Mouse (Mus musculus) lung, embryonic 15.5 days (tissue): ENCODE measurements around the gene Asnsd1. TPM values are rescaled to one million over a fixed set of nuclear protein-coding genes. Genes with fewer than 3 reads are reported as not detected.
"Not testable (repeated sequence)": the region's sequence is repeated elsewhere in the genome, so short reads cannot be mapped to it uniquely, and the experiment has no call there.

ENCODE experiments used
- ATAC-seq: fragments of 200-750 bp; cut with Nextera tagmentation; 2 replicates; pipeline ENCODE4 v1.8.0; 2017; ENCODE audit warnings: moderate number of reproducible peaks, borderline replicate concordance; ENCODE audit not compliant: low FRiP score, low TSS enrichment; ENCODE audit errors: extremely low read depth
- H3K27ac ChIP-seq: fragments of 300-500 bp; sonication (generic); 2 replicates; pipeline ENCODE4 v1.5.1; 2015; ENCODE audit warnings: moderate library complexity, mild to moderate bottlenecking, inconsistent platforms
- H3K27me3 ChIP-seq: fragments of 300-500 bp; sonication (generic); 2 replicates; pipeline ENCODE4 v1.6.1; 2015; ENCODE audit warnings: inconsistent platforms
- H3K36me3 ChIP-seq: fragments of 300-500 bp; sonication (generic); 2 replicates; pipeline ENCODE4 v1.6.1; 2015; ENCODE audit warnings: inconsistent platforms
- H3K4me1 ChIP-seq: fragments of 300-500 bp; sonication (generic); 2 replicates; pipeline ENCODE4 v1.6.1; 2015; ENCODE audit warnings: inconsistent platforms
- H3K4me2 ChIP-seq: fragments of 300-500 bp; sonication (generic); 2 replicates; pipeline ENCODE4 v1.6.1; 2015; ENCODE audit warnings: inconsistent platforms, mild to moderate bottlenecking, moderate library complexity
- H3K4me3 ChIP-seq: fragments of 300-500 bp; sonication (generic); 2 replicates; pipeline ENCODE4 v1.5.1; 2015; ENCODE audit warnings: mild to moderate bottlenecking, inconsistent platforms
- H3K9ac ChIP-seq: fragments of 300-500 bp; sonication (generic); 2 replicates; pipeline ENCODE4 v1.6.1; 2015; ENCODE audit warnings: inconsistent platforms
- H3K9me3 ChIP-seq: fragments of 300-500 bp; sonication (generic); 2 replicates; pipeline ENCODE4 v1.6.1; 2016; ENCODE audit warnings: inconsistent platforms
- WGBS: fragments of 180-500 bp; shearing (Covaris S2); methylation state at CpG from one replicate; pipeline ENCODE4 v1.1.7; 2015; 5-methylcytosine and 5-hydroxymethylcytosine counted together
- polyA plus RNA-seq: library from polyadenylated mRNA; unstranded; fragments of >200 nt; fragmentation: Nextera tagmentation; extraction: Ambion mirVana; gene quantifications from 2 replicates; pipeline ENCODE4 v1.2.1, GENCODE M21; 2015

Asnsd1 gene
- 65.0 and 66.7 TPM in 2 replicates for polyA plus RNA-seq

DNA sequence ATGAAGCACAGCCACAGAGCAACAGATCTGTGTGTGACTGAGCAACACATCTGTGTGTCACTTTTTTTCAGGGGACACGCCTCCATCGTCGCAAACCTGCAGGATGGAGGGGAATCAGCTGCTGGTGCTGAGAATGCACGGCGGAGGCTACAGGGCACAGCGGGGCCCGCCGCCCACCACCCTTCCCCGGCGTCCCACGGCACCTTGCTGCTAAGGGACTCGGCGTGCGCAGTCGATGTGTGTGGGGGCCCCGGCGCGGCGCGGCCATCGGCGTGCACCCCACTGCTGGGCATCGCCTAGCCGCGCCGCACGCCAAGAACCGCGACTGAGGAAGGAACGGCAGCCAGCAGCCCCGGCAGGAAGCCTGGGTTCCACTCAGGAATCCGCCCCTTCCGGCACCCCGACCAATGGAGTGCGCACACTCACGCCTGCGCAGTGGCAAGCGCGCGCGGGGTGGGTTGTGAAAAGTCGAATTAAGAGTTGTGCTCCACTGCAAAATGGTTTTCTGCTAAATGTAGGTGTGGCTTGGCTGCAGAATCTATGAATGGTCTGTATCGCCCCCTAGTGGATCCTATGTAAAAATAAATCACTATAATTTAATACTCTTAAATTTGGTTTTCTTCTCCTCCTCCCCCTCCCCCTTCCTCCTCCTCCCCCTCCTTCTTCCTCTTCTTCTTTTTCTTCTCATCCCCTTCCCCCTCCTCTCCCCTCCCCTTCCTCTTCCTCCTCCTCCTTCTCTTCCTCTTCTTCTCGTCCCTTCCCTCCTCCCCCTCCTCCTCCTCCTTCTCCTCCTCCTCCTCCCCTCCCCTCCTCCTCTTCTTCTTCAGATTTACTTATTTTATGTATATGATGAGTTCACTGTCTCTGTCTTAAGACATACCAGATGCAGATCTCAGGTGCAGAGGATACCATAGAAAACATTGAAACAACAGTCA lies at the start of gene Asnsd1, which contains the start of the genes Asdurf and Gm28551:
Gene Asnsd1 (minus strand): TSS at position 426 of the 935 bp plus-strand sequence.
Gene Asdurf (minus strand): TSS at position 293 of the 935 bp plus-strand sequence.
Gene Gm28551 (minus strand): TSS at position 341 of the 935 bp plus-strand sequence.
- Histone ChIP-seq H3K27ac (peak within 1 kb of the TSS; percentile 84), H3K4me2 (peak within 1 kb of the TSS; percentile 51), H3K4me3 (peak within 1 kb of the TSS; percentile 97), H3K36me3 (peaks cover 8% of the 10 kb centered on the region), H3K9me3 (no peaks in the 10 kb centered on the region), H3K4me1 (peaks cover 5% of the 10 kb centered on the region), H3K9ac (peak within 1 kb of the TSS; percentile 98), H3K27me3 (no peaks in the 10 kb centered on the region)
- ATAC-seq: peak; percentile 100
- WGBS: under 1% methylated on average over 43 of the region's 44 CpGs

GRCm38 (mm10) chr1:53393936-53394760 lies 41.6 kb upstream of the Asnsd1 start:
- not testable (repeated sequence) for H3K4me3 ChIP-seq, H3K36me3 ChIP-seq, H3K27ac ChIP-seq, ATAC-seq, H3K27me3 ChIP-seq, H3K9ac ChIP-seq, H3K4me1 ChIP-seq, H3K9me3 ChIP-seq
- WGBS: 30% methylated on average over 21 of the region's 21 CpGs
- H3K4me2 ChIP-seq: peak overlapping the region; percentile 9; the same call in 1 of the 2 replicates

DNA sequence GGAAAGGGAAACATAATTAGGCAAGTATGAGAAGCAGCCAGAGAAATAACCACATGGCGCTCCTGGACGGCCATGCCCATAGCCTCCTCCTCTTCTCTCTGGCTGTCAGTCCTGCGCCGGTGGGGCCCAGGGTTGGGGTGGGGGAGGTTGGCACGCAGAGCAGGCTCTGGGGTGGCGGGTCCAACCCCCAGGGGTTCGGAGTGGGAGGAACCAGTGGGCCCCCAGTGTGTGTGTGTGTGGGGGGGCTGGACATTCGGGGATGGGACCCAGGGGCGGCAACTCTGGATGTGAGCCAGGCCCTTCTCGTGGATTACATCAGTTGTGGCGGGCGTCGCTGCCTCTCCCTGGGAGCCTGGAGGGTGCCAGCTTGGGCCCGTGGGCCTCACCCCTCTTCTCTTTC lies 36.2 kb upstream of the Asnsd1 start:
- Histone ChIP-seq H3K4me1 (no peaks in the 10 kb centered on the region), H3K4me2 (no peak overlapping the region), H3K27me3 (no peaks in the 10 kb centered on the region), H3K27ac (no peak overlapping the region), H3K36me3 (no peaks in the 10 kb centered on the region), H3K4me3 (no peak overlapping the region), H3K9me3 (no peaks in the 10 kb centered on the region), H3K9ac (no peak overlapping the region)
- ATAC-seq: no peak
- WGBS: 90% methylated on average over 14 of the region's 14 CpGs

DNA sequence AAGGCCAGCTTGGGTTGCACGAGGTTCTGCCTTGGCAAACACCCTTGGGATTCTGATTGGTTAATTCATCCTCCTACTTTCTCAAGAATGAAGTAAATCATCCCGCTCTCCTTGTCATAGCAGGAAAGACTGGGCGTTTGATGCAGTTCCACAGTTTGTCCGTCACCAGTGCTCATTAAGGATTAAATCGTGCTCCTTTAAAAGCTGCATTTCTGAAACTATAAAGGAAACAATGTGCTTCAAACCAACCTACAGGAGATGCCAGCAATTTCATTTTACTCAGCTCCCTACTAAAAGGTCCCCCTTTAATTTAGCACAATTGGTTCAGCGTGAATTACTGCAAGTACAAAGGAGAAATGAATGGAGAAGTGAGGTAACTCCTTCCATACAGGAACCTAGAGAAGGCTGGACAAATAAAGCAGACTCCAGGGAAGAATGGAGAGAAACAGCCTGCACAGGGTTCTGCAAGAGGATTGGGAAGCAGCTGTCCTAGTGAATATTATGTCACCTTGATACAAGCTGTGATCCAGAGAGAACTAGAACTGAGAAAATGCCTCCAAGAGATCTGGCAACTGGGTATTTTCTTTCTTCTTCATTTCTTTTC lies 31.6 kb upstream of the Asnsd1 start:
- Histone ChIP-seq H3K9ac (no peak overlapping the region), H3K36me3 (no peaks in the 10 kb centered on the region), H3K9me3 (no peaks in the 10 kb centered on the region), H3K4me2 (no peak overlapping the region), H3K27me3 (no peaks in the 10 kb centered on the region), H3K27ac (no peak overlapping the region), H3K4me3 (no peak overlapping the region), H3K4me1 (no peaks in the 10 kb centered on the region)
- WGBS: 63% methylated on average over 6 of the region's 6 CpGs
- ATAC-seq: no peak

DNA sequence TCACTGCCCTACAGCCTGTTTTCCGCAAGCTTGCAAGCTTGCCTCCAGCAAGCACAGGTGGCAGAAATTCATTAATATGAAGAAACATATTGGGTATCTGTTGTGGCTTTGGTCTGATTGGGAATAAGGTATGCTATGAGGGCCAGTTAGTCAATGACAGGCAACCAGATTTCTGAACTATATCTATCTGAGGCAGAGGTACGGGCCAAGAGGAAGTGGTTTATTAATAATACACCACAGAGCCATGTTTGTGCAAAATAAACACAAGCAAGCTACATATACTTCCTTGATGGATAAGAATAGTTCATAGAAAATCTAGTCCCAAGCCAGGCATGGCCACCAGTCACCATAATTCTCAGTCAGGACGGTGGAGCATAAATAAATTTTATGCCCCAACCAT lies 25.2 kb upstream of the Asnsd1 start:
- H3K9me3 ChIP-seq: no peaks in the 10 kb centered on the region
- H3K9ac ChIP-seq: no peak overlapping the region
- H3K4me3 ChIP-seq: no peak overlapping the region
- H3K4me2 ChIP-seq: no peak overlapping the region
- no peaks in the 10 kb centered on the region for H3K4me1 ChIP-seq
- H3K36me3 ChIP-seq: no peaks in the 10 kb centered on the region
- WGBS: 73% methylated on average over 3 of the region's 3 CpGs
- no peaks in the 10 kb centered on the region for H3K27me3 ChIP-seq
- no peak overlapping the region for H3K27ac ChIP-seq
- ATAC-seq: no peak

DNA sequence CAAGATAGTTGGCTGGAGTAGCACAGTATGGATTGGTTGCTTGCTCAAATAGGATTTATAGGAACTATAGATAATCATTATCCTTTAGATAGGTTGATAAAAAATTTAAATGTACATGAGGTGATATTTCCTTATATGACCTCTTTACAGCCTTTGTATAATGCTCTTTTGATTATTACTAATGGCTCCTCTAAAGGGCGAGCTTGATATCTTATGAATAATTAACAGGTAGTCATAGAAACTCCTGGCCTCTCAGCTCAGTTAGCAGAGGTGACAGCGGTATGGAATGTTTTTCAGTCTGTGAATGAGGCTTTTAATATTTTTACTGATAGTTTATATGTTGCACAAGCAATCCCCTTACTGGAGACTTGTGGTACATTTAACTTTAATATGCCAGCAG lies 23.4 kb upstream of the Asnsd1 start:
- not testable (repeated sequence) for H3K4me2 ChIP-seq, H3K4me3 ChIP-seq, H3K9ac ChIP-seq, H3K27ac ChIP-seq, H3K27me3 ChIP-seq, H3K36me3 ChIP-seq, ATAC-seq, H3K9me3 ChIP-seq, H3K4me1 ChIP-seq
- 70% methylated on average over 2 of the region's 2 CpGs for WGBS

GRCm38 (mm10) chr1:53358988-53359387 lies 6.4 kb upstream of the Asnsd1 start:
- no peaks in the 10 kb centered on the region for H3K4me1 ChIP-seq

DNA sequence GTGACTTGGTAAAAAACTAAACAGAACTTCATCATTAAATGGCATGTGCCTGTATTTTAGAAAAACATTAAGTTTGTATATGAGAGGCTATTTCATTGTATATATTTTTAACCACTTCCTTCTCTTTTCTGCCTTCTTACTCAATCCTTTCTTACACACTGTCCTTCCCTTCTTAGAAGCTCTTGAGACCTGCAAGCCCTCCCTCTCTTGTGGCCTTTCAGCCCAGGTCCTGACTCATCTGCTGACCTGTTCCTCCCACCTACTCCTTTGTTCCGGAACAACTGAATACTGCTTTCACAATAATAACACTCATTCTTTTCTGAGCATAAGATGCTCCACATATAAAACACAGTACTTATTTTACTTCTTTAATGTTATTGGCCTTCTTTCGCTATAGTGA lies 11.5 kb downstream of the Asnsd1 start:
- H3K9me3 ChIP-seq: no peaks in the 10 kb centered on the region
- H3K4me2 ChIP-seq: no peak overlapping the region
- no peak overlapping the region for H3K27ac ChIP-seq
- H3K4me3 ChIP-seq: no peak overlapping the region
- no peak for ATAC-seq
- 92% methylated on average over 2 of the region's 2 CpGs for WGBS
- H3K9ac ChIP-seq: no peak overlapping the region
- H3K4me1 ChIP-seq: no peaks in the 10 kb centered on the region
- no peaks in the 10 kb centered on the region for H3K27me3 ChIP-seq
- H3K36me3 ChIP-seq: peaks cover 42% of the 10 kb centered on the region

More at GRCm38 (mm10) chr1:53358988-53359387, 6.4 kb upstream of the Asnsd1 start:
- Histone ChIP-seq H3K27me3 (no peaks in the 10 kb centered on the region), H3K4me3 (no peak overlapping the region), H3K27ac (no peak overlapping the region), H3K36me3 (no peaks in the 10 kb centered on the region), H3K4me2 (no peak overlapping the region), H3K9me3 (no peaks in the 10 kb centered on the region), H3K9ac (no peak overlapping the region)
- ATAC-seq: no peak

GRCm38 (mm10) chr1:53337403-53337802 lies 15.1 kb downstream of the Asnsd1 start:
- H3K9me3 ChIP-seq, H3K27ac ChIP-seq, H3K9ac ChIP-seq, ATAC-seq, H3K4me2 ChIP-seq, H3K4me3 ChIP-seq, H3K27me3 ChIP-seq, H3K4me1 ChIP-seq: not testable (repeated sequence)
- H3K36me3 ChIP-seq: peaks cover 14% of the 10 kb centered on the region
- WGBS: 52% methylated on average over 2 of the region's 2 CpGs

DNA sequence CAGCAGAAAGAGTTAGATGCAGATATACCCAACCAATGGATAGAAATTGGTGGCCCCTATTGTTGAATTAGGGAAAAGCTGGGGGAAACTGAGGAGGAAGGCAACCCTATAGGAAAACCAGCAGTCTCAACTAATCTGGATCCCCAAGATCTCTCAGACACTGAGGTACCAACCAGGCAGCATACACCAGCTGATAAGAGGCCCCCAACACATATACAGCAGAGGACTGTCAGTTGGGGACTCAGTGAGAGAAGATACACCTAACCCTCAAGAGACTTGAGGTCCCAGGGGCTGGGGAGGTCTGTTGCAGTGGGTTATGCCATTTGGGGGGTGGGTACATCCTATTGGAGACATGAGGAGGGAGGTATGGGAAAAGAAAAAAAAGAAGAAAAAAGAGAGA lies 17.1 kb downstream of the Asnsd1 start:
- Histone ChIP-seq H3K4me2 (no peak overlapping the region), H3K9me3 (no peaks in the 10 kb centered on the region), H3K27me3 (no peaks in the 10 kb centered on the region), H3K9ac (no peak overlapping the region), H3K27ac (no peak overlapping the region), H3K4me1 (no peaks in the 10 kb centered on the region), H3K36me3 (no peaks in the 10 kb centered on the region), H3K4me3 (no peak overlapping the region)
- no peak for ATAC-seq

DNA sequence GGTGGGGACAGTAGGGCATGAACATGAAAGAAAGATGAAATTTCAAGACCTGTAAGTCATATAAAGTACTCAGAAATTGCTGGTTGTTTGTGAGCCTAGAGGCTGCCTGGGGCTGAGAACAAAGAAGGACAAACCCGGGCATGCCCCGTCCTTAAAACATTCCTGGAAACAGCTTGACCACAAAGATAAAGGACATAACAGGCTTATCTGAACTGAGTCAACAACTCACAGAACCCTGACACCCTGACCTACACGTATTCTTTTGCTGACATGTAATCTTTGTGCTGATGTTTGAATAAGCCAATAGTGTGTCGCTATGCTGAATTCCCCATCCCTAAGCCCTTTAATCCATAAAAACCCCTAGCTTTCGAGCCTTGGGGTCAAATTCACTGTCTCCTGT lies 19.0 kb downstream of the Asnsd1 start:
- not testable (repeated sequence) for H3K9ac ChIP-seq, ATAC-seq, H3K4me3 ChIP-seq, H3K27me3 ChIP-seq, H3K4me2 ChIP-seq, H3K9me3 ChIP-seq, H3K4me1 ChIP-seq, H3K27ac ChIP-seq, H3K36me3 ChIP-seq
- 57% methylated on average over 5 of the region's 5 CpGs for WGBS
